Comparison of ENCODE assay signal across 9 mouse cellular contexts in genomic region chr8:46488085-46488561, GRCm38 (mm10). TPM values are rescaled to one million over a fixed set of nuclear protein-coding genes. Genes with fewer than 3 reads are reported as not detected.
DNase-seq lines count a peak whose midpoint lies in the region; ATAC-seq and TF ChIP-seq lines count a peak whose summit lies in the region.
"Had no signal": no experiment of that assay in that cellular context is flagged by ENCODE, and none has a peak within 500 bp of the region (broad histone marks: within the 10 kb centered on the region; RNA-seq: fewer than 3 reads in every experiment).

No protein-coding gene starts in this region.

- H3K27me3 ChIP-seq in hindbrain, embryonic 16.5 days (replicated peaks; ENCODE audit: control insufficient read depth, insufficient read depth, low read length) = no peaks in the 10 kb centered on the region

- ATAC-seq in hindbrain, embryonic 16.5 days = peak; percentile 87

- peak overlapping the region; percentile 56; the same call in 1 of the 2 replicates for H3K27ac ChIP-seq in layer of hippocampus, adult 2 months
- H3K27ac ChIP-seq in hindbrain, embryonic 16.5 days (ENCODE audit: low read depth, low read length) = no peak overlapping the region

- TF ChIP-seq POLR2A in brain, embryonic 14.5 days (IDR thresholded peaks at IDR 0.05; ENCODE audit: borderline replicate concordance, extremely low read depth, insufficient read depth, insufficient read length, poor library complexity, severe bottlenecking) = no peak

- H3K4me1 ChIP-seq in hindbrain, embryonic 16.5 days (ENCODE audit: control insufficient read depth, insufficient read depth, low read depth, low read length) = peaks cover 3% of the 10 kb centered on the region; the same call in 1 of the 2 replicates

- no peaks in the 10 kb centered on the region for H3K36me3 ChIP-seq in hindbrain, embryonic 16.5 days (ENCODE audit: control insufficient read depth, insufficient read depth, low read length)

- H3K9ac ChIP-seq in hindbrain, embryonic 16.5 days (ENCODE audit: low read depth, low read length) = no peak overlapping the region

- H3K4me2 ChIP-seq in hindbrain, embryonic 16.5 days (ENCODE audit: low read length) = no peak overlapping the region

- H3K9me3 ChIP-seq in hindbrain, embryonic 16.5 days (ENCODE audit: control insufficient read depth, low read length) = no peaks in the 10 kb centered on the region

- peak overlapping the region; percentile 13; the same call in 1 of the 2 replicates for H3K4me3 ChIP-seq in layer of hippocampus, adult 2 months
- H3K4me3 ChIP-seq in hindbrain, embryonic 16.5 days (ENCODE audit: low read length) = no peak overlapping the region

- DNase-seq in embryo, embryonic 10.5 days (ENCODE audit: low spot score) = peak; percentile 39
- no peak for DNase-seq in embryo, embryonic 11 days
- DNase-seq in layer of hippocampus, adult 2 months (ENCODE audit: low spot score in 2 of 2) = peak in 1 of 2 experiments; percentile 28
- DNase-seq in layer of hippocampus, adult 9-10 months (ENCODE audit: low spot score) = no peak
- DNase-seq in brain, embryonic 14.5 days (ENCODE audit: low read depth) = peak; percentile 83
- DNase-seq in thymus, postnatal 0 days (ENCODE audit: low spot score) = no peak
- DNase-seq in thymus, postnatal 14 days = no peak
- DNase-seq: adrenal gland, adult 2 months had no signal

- TF ChIP-seq CTCF in layer of hippocampus, adult 2 months (conservative IDR thresholded peaks at IDR 0.05) = no peak
- TF ChIP-seq CTCF in brain, embryonic 14.5 days (IDR thresholded peaks at IDR 0.05; ENCODE audit: borderline replicate concordance, extremely low read depth, insufficient read depth, insufficient read length) = no peak

- WGBS in hindbrain, embryonic 16.5 days = 23% methylated on average over 7 of the region's 7 CpGs

RNA-seq across cellular contexts. Expression of gene Acsl1, which starts 17.3 kb away (rescaled TPM):
- total RNA-seq in layer of hippocampus, adult 2 months (2021) = 10 to 100 TPM; 41.8 to 43.5 TPM
- 9.8 and 17.7 TPM in 2 replicates for polyA plus RNA-seq in brain, embryonic 14.5 days (2012; rRNA removed)
- 19.5 and 22.1 TPM in 2 replicates for polyA plus RNA-seq in hindbrain, embryonic 16.5 days (2015; fragmentation: Nextera tagmentation; extraction: Ambion mirVana)
- polyA plus RNA-seq in thymus, postnatal 0 days (2015; fragmentation: Nextera tagmentation; extraction: Ambion mirVana) = 6.6 and 8.4 TPM in 2 replicates

Comparison
In these comparisons a context has a peak if more than half of its experiments do, and no peak if none do; other contexts are left out.
1. DNase-seq: peak in embryo, embryonic 10.5 days (single experiment) and brain, embryonic 14.5 days (single experiment); none in embryo, embryonic 11 days (single experiment), layer of hippocampus, adult 9-10 months (single experiment), thymus, postnatal 0 days (single experiment) and thymus, postnatal 14 days (single experiment).